Mouse (Mus musculus) spleen, postnatal 14 days (tissue): Measurements from ENCODE around the gene Naglu.

Experiments used
- DNase-seq, 2 experiments: peaks; one replicate each; pipeline ENCODE4 v3.0.0; 2021 to 2022; ENCODE audit warnings: low spot score in 2 of 2

The Naglu gene

GRCm38 (mm10) chr11:101057860-101058259 lies 12.0 kb upstream of the Naglu start:
- peak; percentile 75 to 91 for DNase-seq

GRCm38 (mm10) chr11:101058726-101059125 lies 11.1 kb upstream of the Naglu start:
- no peak for DNase-seq

- no peak for DNase-seq
These were observed 10.3 kb upstream of the Naglu start for GRCm38 (mm10) chr11:101059473-101059872.

- DNase-seq: no peak
These were observed 9.7 kb upstream of the Naglu start for GRCm38 (mm10) chr11:101060126-101060525.

- DNase-seq: no peak
These were observed 8.8 kb upstream of the Naglu start for GRCm38 (mm10) chr11:101061049-101061448.

GRCm38 (mm10) chr11:101062165-101062884 lies 7.5 kb upstream of the Naglu start:
- no peak for DNase-seq

GRCm38 (mm10) chr11:101062971-101063675 lies 6.7 kb upstream of the Naglu start:
- no peak for DNase-seq

GRCm38 (mm10) chr11:101063676-101064327 lies 6.0 kb upstream of the Naglu start:
- DNase-seq: peak; percentile 75 to 82

- no peak for DNase-seq
These were observed 5.3 kb upstream of the Naglu start for GRCm38 (mm10) chr11:101064462-101064861.

GRCm38 (mm10) chr11:101065002-101065401 lies 4.8 kb upstream of the Naglu start:
- no peak for DNase-seq

- DNase-seq: peak; percentile 72 to 84
These were observed 3.0 kb upstream of the Naglu start for GRCm38 (mm10) chr11:101066549-101067412.

GRCm38 (mm10) chr11:101070189-101070527 lies 346 bp downstream of the Naglu start:
- no peak for DNase-seq

- no peak for DNase-seq
These were observed 1.2 kb downstream of the Naglu start for GRCm38 (mm10) chr11:101070987-101071386.

GRCm38 (mm10) chr11:101071810-101072428 lies 2.1 kb downstream of the Naglu start:
- no peak for DNase-seq

GRCm38 (mm10) chr11:101078121-101078520 lies 8.3 kb downstream of the Naglu start, which contains the start of gene Hsd17b1:
Hsd17b1 (plus strand) TSS chr11:101078411.
- DNase-seq: no peak

- no peak for DNase-seq
These were observed 9.9 kb downstream of the Naglu start for GRCm38 (mm10) chr11:101079746-101080145.

GRCm38 (mm10) chr11:101080421-101080820 lies 10.6 kb downstream of the Naglu start:
- no peak for DNase-seq

- DNase-seq: no peak
These were observed 11.8 kb downstream of the Naglu start for GRCm38 (mm10) chr11:101081659-101082058.

GRCm38 (mm10) chr11:101082208-101083082 lies 12.6 kb downstream of the Naglu start, which contains the start of gene Coasy:
Coasy (plus strand) TSS chr11:101082565.
- DNase-seq: peak; percentile 53 to 66

GRCm38 (mm10) chr11:101083083-101083697 lies 13.4 kb downstream of the Naglu start:
- no peak for DNase-seq
